Mouse (Mus musculus) liver, embryonic 16.5 days (tissue): Measurements from ENCODE around the gene Mycl. TPM values are rescaled to one million over a fixed set of nuclear protein-coding genes. Genes with fewer than 3 reads are reported as not detected.

Experiments used
- ATAC-seq: fragments of 200-750 bp; cut with Nextera tagmentation; 2 replicates; pipeline ENCODE4 v1.8.0; 2017; ENCODE audit warnings: low read depth, mild to moderate bottlenecking, moderate number of reproducible peaks, moderate library complexity
- H3K27ac ChIP-seq: fragments of 300-500 bp; sonication (generic); 2 replicates; pipeline ENCODE4 v1.5.1; 2014; ENCODE audit warnings: mild to moderate bottlenecking, low read length
- H3K27me3 ChIP-seq: fragments of 300-500 bp; sonication (generic); 2 replicates; pipeline ENCODE4 v1.6.1; 2014; ENCODE audit warnings: low read depth, low read length, mixed read lengths; ENCODE audit not compliant: control insufficient read depth, insufficient read depth
- H3K36me3 ChIP-seq: fragments of 300-500 bp; sonication (generic); 2 replicates; pipeline ENCODE4 v1.6.1; 2014; ENCODE audit warnings: mild to moderate bottlenecking; ENCODE audit not compliant: control insufficient read depth, insufficient read depth
- H3K4me1 ChIP-seq: fragments of 300-500 bp; sonication (generic); 2 replicates; pipeline ENCODE4 v1.6.1; 2014; ENCODE audit warnings: low read depth, low read length, mixed read lengths; ENCODE audit not compliant: control insufficient read depth
- H3K4me2 ChIP-seq: fragments of 300-500 bp; sonication (generic); 2 replicates; pipeline ENCODE4 v1.6.1; 2014; ENCODE audit warnings: low read depth, low read length, mixed read lengths
- H3K4me3 ChIP-seq: fragments of 300-500 bp; sonication (generic); 2 replicates; pipeline ENCODE4 v1.5.1; 2014; ENCODE audit warnings: low read depth, mild to moderate bottlenecking, low read length
- H3K9ac ChIP-seq: fragments of 300-500 bp; sonication (generic); 2 replicates; pipeline ENCODE4 v1.6.1; 2014; ENCODE audit warnings: low read depth, low read length
- H3K9me3 ChIP-seq: fragments of 300-500 bp; sonication (generic); replicated peaks from 2 replicates; pipeline ENCODE4 v1.6.1; 2016; ENCODE audit warnings: low read length; ENCODE audit not compliant: control insufficient read depth
- WGBS: fragments of 180-500 bp; shearing (Covaris S2); extraction: QIAGEN DNeasy Blood & Tissue Kit; methylation state at CpG from one replicate; pipeline ENCODE4 v1.1.7; 2014; ENCODE audit not compliant: insufficient replicate concordance; 5-methylcytosine and 5-hydroxymethylcytosine counted together
- polyA plus RNA-seq: library from polyadenylated mRNA; unstranded; fragments of >200 nt; fragmentation: Nextera tagmentation; extraction: Ambion mirVana; gene quantifications from 2 replicates; pipeline ENCODE4 v1.2.1, GENCODE M21; 2015

The Mycl gene
- polyA plus RNA-seq, 1 experiment from 2014 or later, result 0.92 TPM

DNA sequence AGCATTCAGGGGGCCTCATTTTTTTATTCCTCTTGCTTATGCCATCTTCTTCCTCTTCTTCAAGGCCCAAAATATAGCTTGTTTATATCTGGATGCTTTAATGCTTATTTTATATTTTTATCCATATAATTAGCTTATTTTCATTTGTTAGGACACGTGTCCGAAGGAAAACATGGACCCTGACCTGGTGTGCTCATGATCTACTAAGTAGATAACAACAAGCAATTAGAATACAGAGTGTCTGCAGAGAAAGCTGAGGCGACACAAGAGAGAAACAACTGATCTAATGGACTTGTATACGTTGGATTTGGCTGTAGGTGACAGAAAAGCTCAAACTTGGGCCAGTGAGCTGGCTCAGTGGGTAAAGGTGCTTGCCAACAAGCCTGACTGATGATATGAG, 18.6 kb upstream of the Mycl start:
- WGBS, result 53% methylated on average over 4 of the region's 4 CpGs
- no peak overlapping the region for H3K27ac ChIP-seq
- no peak overlapping the region for H3K4me3 ChIP-seq
- no peaks in the 10 kb centered on the region for H3K36me3 ChIP-seq
- ATAC-seq, result no peak
- H3K4me2 ChIP-seq, result no peak overlapping the region
- no peak overlapping the region for H3K9ac ChIP-seq
- no peaks in the 10 kb centered on the region for H3K9me3 ChIP-seq
- H3K27me3 ChIP-seq, result no peaks in the 10 kb centered on the region
- H3K4me1 ChIP-seq, result no peaks in the 10 kb centered on the region

DNA sequence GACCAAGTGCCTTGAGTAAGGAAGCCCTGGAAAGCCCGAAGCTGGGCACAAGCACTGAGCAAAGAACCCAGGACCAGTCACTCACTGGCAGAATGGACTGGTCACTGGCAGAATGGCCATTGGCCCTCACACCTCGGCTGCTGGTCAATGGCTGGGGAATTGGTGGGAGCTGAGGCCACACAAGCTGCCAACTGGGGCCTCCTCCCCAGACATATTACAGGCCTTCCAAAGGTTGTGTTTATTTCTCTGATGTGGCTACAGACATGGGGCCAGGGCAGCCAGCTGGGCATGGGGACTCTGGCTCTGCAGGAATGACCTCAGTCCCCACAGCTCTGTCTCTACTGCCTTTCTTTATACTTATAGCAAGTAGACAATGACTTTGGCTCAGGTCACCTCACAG, 16.6 kb upstream of the Mycl start:
- Histone ChIP-seq H3K4me1 (no peaks in the 10 kb centered on the region), H3K9me3 (no peaks in the 10 kb centered on the region), H3K4me2 (no peak overlapping the region), H3K4me3 (no peak overlapping the region), H3K9ac (no peak overlapping the region), H3K36me3 (no peaks in the 10 kb centered on the region), H3K27ac (no peak overlapping the region), H3K27me3 (peaks cover 11% of the 10 kb centered on the region)
- 52% methylated on average over 2 of the region's 2 CpGs for WGBS
- no peak for ATAC-seq

DNA sequence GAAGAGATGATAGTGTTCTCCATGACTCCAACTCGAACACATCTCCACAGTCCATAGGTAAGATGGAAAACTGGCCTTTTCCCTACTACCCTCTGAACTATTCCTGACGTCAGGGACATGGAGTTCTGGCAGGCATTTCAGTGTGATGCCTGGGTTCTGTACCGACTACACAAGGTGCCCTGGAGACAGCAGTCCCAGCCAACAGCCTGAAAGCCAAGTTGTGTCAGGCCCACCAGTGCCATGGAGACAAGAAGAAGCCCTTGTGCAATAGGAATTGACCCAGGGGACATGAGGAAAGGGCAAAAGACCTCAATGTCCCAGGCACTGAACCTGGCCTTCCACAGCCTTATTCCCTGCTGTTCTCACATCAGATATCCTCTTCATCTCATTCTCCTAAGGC, 15.6 kb upstream of the Mycl start:
- no peak overlapping the region for H3K9ac ChIP-seq

DNA sequence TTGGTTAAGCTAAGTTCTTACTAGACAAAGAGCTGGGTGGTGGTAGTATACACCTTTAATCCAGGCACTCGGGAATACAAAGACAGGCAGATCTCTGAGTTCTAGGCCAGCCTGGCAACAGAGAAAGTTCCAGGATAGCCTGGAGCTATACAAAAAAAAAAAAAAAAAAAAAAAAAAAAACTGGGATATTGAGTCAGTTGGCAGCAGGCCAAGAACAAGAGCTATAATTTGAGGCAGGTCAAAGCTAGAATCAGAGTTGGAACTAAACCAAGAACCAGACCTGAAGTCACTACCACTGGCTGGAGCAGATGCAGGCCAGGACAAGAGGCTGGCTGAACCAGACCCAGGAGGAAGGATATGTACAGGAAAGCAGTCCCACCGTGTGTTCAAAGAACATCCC, 14.8 kb upstream of the Mycl start:
- Histone ChIP-seq H3K4me2 (no peak overlapping the region), H3K4me3 (no peak overlapping the region), H3K36me3 (no peaks in the 10 kb centered on the region), H3K9ac (no peak overlapping the region), H3K9me3 (no peaks in the 10 kb centered on the region), H3K27me3 (peaks cover 11% of the 10 kb centered on the region), H3K27ac (no peak overlapping the region), H3K4me1 (no peaks in the 10 kb centered on the region)
- no peak for ATAC-seq
- WGBS, result 43% methylated on average over 2 of the region's 2 CpGs

More for the DNA sequence above, 15.6 kb upstream of the Mycl start:
- peaks cover 11% of the 10 kb centered on the region for H3K27me3 ChIP-seq
- no peak overlapping the region for H3K4me2 ChIP-seq
- 42% methylated on average over 3 of the region's 3 CpGs for WGBS
- no peak overlapping the region for H3K27ac ChIP-seq
- H3K4me1 ChIP-seq, result no peaks in the 10 kb centered on the region
- ATAC-seq, result no peak
- H3K4me3 ChIP-seq, result no peak overlapping the region
- no peaks in the 10 kb centered on the region for H3K9me3 ChIP-seq
- H3K36me3 ChIP-seq, result no peaks in the 10 kb centered on the region

DNA sequence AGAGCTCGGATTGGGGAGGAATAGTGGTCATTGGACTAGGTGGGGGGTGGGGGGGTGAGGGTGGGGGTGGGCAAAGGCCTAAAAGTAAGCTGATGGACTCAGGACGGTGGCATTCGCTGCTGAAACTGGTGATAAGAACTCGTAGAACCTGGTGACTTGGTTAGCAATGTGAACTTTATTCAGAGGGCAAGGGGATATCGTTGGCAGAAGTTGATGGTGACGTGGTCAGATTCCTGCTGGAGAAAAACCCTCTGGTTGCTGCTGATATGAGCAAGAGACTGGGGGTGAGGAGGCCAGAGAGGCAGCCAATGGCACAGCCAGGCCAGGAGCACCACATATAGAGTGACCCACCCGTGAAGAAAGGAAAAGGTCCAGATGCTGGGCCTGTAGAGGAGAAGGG, 14.2 kb upstream of the Mycl start:
- Histone ChIP-seq H3K9me3 (no peaks in the 10 kb centered on the region), H3K27me3 (peaks cover 11% of the 10 kb centered on the region), H3K4me2 (no peak overlapping the region), H3K4me1 (no peaks in the 10 kb centered on the region), H3K27ac (no peak overlapping the region), H3K9ac (no peak overlapping the region), H3K36me3 (no peaks in the 10 kb centered on the region), H3K4me3 (no peak overlapping the region)
- ATAC-seq, result no peak
- 28% methylated on average over 7 of the region's 7 CpGs for WGBS

DNA sequence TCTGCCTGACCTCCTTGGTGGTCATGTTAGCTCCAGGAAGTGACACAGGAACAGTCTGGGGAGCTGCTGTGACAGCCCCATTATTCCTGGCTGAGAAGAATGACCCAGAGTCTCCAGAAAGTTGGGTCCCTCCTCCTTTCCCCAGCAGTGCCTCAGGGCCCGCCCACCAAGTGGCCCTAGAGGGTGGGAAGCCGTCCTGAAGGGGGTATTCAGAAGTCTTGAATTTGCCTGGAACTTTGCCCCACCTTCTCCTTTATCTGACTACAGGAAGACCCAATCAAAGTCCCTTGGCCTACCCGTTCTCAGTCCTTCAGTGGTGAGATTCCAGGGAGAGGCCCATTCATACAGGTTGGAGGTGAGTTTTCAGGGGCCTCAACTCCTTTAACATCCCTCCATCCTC, 13.5 kb upstream of the Mycl start:
- Histone ChIP-seq H3K4me3 (no peak overlapping the region), H3K4me2 (no peak overlapping the region), H3K27ac (no peak overlapping the region), H3K36me3 (no peaks in the 10 kb centered on the region), H3K9ac (no peak overlapping the region), H3K4me1 (no peaks in the 10 kb centered on the region), H3K27me3 (peaks cover 11% of the 10 kb centered on the region), H3K9me3 (no peaks in the 10 kb centered on the region)
- no peak for ATAC-seq
- WGBS, result 38% methylated on average over 3 of the region's 3 CpGs

DNA sequence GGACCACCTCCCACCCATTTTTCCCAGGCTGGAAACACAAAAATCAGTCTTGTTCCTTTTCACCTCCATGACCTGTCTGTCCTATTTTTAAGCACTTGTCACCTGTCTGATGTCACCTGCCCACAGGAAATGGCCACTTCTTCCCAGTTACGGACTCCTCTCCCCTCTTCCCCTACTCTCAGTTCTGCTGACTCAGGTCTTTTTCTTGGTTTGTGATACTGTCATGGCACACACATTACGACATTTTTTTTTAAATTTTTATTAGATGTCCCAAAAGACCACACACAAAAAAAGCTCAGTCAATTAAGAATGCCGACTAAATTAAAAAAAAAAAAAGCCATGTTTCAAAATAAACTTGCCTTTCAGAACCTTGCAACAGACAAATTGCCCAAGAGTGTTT, 12.9 kb upstream of the Mycl start:
- 37% methylated on average over 3 of the region's 3 CpGs for WGBS
- no peak overlapping the region for H3K9ac ChIP-seq
- H3K27me3 ChIP-seq, result peaks cover 11% of the 10 kb centered on the region
- no peaks in the 10 kb centered on the region for H3K9me3 ChIP-seq
- ATAC-seq, result no peak
- H3K4me2 ChIP-seq, result no peak overlapping the region
- H3K4me3 ChIP-seq, result no peak overlapping the region
- no peaks in the 10 kb centered on the region for H3K4me1 ChIP-seq
- H3K27ac ChIP-seq, result no peak overlapping the region
- no peaks in the 10 kb centered on the region for H3K36me3 ChIP-seq

DNA sequence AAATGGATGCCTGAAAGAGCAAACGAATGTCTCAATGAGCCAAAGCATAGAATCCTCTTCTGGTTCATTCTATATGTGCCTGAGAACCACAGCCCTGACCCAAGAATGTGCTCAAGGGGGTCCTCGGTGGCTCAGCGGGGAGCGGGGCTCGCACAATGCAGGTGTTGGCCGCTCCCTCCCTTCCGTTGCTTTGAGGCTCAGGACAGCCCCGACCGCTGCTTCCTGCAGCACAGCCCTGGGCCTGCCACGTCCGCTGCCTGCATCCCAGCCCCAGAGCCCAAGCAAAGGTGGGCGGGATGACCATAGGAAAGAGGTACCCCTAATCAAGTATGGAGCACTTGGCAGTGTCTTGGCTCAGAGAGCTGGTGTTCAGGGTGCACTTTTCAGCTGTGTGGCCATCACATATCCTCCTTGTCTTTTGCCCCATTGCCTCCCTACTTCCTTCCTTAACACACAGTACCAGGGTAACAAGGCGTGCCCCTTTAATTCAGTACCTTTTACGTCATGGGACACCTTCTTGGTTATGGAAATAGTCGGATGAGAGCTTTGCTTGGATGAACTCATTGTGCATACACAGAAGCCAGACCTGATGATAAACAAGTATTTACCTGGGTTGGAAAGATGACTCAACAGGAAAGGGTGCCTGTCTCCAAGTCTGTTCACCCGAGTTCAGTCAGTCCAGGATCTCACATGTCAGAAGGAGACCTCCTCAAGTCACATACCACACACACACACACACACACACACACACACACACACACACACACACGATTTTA, 11.8 kb upstream of the Mycl start:
- no peak for ATAC-seq
- Histone ChIP-seq H3K9ac (no peak overlapping the region), H3K4me1 (no peaks in the 10 kb centered on the region)

DNA sequence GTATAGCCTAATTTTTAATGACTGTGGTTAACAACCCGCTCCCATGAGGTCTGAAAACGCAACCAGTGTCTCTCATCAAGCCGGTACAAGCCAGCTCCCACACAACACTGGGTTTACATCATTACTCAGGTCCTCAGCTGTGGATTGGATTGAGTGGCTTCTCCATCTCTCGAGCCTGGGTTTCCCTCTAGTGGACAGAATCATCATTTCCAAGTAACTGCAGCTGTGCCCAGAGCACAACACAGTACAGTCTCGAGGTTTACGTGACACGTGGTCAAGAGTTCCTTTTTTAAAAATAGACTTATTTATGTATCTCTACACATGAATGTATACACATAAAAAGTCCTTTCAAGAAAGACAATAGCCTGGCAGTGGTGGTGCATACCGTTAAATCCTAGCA, 10.3 kb upstream of the Mycl start:
- Histone ChIP-seq H3K36me3 (no peaks in the 10 kb centered on the region), H3K27me3 (peaks cover 11% of the 10 kb centered on the region), H3K9ac (no peak overlapping the region), H3K4me3 (no peak overlapping the region), H3K27ac (no peak overlapping the region), H3K4me2 (no peak overlapping the region), H3K9me3 (no peaks in the 10 kb centered on the region), H3K4me1 (no peaks in the 10 kb centered on the region)
- ATAC-seq, result peak; percentile 54; the same call in 1 of the 2 replicates
- 15% methylated on average over 8 of the region's 8 CpGs for WGBS

More for the DNA sequence above, 11.8 kb upstream of the Mycl start:
- WGBS, result 16% methylated on average over 17 of the region's 17 CpGs
- Histone ChIP-seq H3K27ac (no peak overlapping the region), H3K4me3 (no peak overlapping the region), H3K4me2 (peak overlapping the region; percentile 28), H3K27me3 (peaks cover 11% of the 10 kb centered on the region), H3K36me3 (no peaks in the 10 kb centered on the region), H3K9me3 (no peaks in the 10 kb centered on the region)
